Mouse (Mus musculus) limb, embryonic 13.5 days (tissue): ENCODE data around the gene Slc7a4. TPM values are rescaled to one million over a fixed set of nuclear protein-coding genes. Genes with fewer than 3 reads are reported as not detected.
"Not testable (repeated sequence)": the region's sequence is repeated elsewhere in the genome, so short reads cannot be mapped to it uniquely, and the experiment has no call there.

Source experiments
- ATAC-seq: fragments of 200-750 bp; cut with Nextera tagmentation; 2 replicates; pipeline ENCODE4 v1.8.0; 2017; ENCODE audit warnings: low read depth, moderate number of reproducible peaks, moderate TSS enrichment; ENCODE audit not compliant: low FRiP score
- H3K27ac ChIP-seq: fragments of 300-500 bp; sonication (generic); 2 replicates; pipeline ENCODE4 v1.5.1; 2015; ENCODE audit warnings: inconsistent platforms, mild to moderate bottlenecking, moderate library complexity
- H3K27me3 ChIP-seq: fragments of 300-500 bp; sonication (generic); 2 replicates; pipeline ENCODE4 v1.6.1; 2015; ENCODE audit warnings: mild to moderate bottlenecking, inconsistent platforms
- H3K36me3 ChIP-seq: fragments of 300-500 bp; sonication (generic); 2 replicates; pipeline ENCODE4 v1.6.1; 2015; ENCODE audit warnings: inconsistent platforms, mild to moderate bottlenecking, moderate library complexity
- H3K4me1 ChIP-seq: fragments of 300-500 bp; sonication (generic); 2 replicates; pipeline ENCODE4 v1.6.1; 2015; ENCODE audit warnings: inconsistent platforms
- H3K4me2 ChIP-seq: fragments of 300-500 bp; sonication (generic); replicated peaks from 2 replicates; pipeline ENCODE4 v1.6.1; 2015; ENCODE audit warnings: inconsistent platforms, mild to moderate bottlenecking, moderate library complexity
- H3K4me3 ChIP-seq: fragments of 300-500 bp; sonication (generic); 2 replicates; pipeline ENCODE4 v1.5.1; 2015; ENCODE audit warnings: moderate library complexity, mild to moderate bottlenecking, inconsistent platforms
- H3K9ac ChIP-seq: fragments of 300-500 bp; sonication (generic); 2 replicates; pipeline ENCODE4 v1.6.1; 2015; ENCODE audit warnings: mild to moderate bottlenecking, inconsistent platforms
- H3K9me3 ChIP-seq: fragments of 300-500 bp; sonication (generic); 2 replicates; pipeline ENCODE4 v1.6.1; 2016; ENCODE audit warnings: inconsistent platforms
- WGBS: fragments of 180-500 bp; shearing (Covaris S2); methylation state at CpG from one replicate; pipeline ENCODE4 v1.1.7; 2015; 5-methylcytosine and 5-hydroxymethylcytosine counted together
- polyA plus RNA-seq: library from polyadenylated mRNA; unstranded; fragments of >200 nt; fragmentation: Nextera tagmentation; extraction: Ambion mirVana; gene quantifications from 2 replicates; pipeline ENCODE4 v1.2.1, GENCODE M21; 2015

Slc7a4 gene
- polyA plus RNA-seq, 1 experiment from 2014 or later = 5.7 TPM

DNA sequence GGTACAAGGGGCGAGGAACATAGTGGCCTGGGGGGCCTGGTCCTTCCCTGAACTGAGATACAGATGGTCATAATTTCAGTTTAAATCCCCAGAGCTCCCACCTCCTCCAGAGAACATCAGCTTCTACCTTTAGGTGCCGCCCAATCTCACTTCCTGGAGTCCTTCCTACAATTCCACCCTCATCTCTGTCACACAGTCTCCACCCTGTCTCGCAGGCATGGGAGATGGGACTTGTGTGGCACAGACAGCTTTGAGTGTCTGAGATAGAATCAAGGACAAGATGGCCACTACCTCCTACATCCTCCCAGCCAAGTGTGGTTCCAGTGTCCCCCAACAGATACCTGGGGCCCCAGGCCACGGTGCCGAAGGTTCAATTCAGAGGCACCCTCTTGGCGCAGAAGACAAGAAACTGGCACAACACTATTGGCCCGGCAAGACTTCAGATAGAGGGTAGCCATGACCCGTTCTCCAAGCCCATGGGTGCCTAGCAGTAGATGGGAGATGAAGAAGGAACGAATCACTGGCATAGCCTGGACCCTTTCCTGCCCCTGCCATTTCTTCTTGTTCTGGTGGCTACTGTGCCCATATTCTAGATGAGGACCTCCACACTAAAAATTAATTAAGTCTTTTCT lies 23.5 kb downstream of the Slc7a4 start:
- H3K4me2 ChIP-seq = no peak overlapping the region
- ATAC-seq = no peak
- H3K27ac ChIP-seq = no peak overlapping the region
- H3K9ac ChIP-seq = no peak overlapping the region
- 68% methylated on average over 9 of the region's 9 CpGs for WGBS
- peaks cover 33% of the 10 kb centered on the region for H3K27me3 ChIP-seq
- peaks cover 44% of the 10 kb centered on the region for H3K4me1 ChIP-seq
- H3K4me3 ChIP-seq = no peak overlapping the region
- no peaks in the 10 kb centered on the region for H3K9me3 ChIP-seq
- H3K36me3 ChIP-seq = no peaks in the 10 kb centered on the region

DNA sequence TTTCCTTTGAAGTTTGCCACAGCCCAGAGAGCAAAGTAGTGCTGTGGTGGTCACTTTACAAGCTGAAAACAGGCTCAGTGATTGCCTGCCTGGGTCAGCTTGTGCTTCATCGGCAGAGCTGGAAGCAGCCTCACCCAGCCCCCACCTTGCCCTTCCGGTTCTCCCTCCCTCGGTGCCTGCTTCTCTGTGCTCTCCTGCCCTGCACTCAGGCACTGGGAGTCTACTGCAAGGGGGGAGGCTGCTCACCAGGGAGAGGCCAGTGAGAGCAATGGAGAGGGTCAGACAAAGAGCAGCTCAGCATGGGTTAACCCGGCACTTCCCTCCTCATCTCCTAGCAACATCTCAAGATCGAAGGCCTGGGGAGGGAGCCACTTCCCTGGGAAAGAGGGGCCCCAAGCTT lies 24.2 kb downstream of the Slc7a4 start:
- no peak overlapping the region for H3K27ac ChIP-seq
- no peak for ATAC-seq

DNA sequence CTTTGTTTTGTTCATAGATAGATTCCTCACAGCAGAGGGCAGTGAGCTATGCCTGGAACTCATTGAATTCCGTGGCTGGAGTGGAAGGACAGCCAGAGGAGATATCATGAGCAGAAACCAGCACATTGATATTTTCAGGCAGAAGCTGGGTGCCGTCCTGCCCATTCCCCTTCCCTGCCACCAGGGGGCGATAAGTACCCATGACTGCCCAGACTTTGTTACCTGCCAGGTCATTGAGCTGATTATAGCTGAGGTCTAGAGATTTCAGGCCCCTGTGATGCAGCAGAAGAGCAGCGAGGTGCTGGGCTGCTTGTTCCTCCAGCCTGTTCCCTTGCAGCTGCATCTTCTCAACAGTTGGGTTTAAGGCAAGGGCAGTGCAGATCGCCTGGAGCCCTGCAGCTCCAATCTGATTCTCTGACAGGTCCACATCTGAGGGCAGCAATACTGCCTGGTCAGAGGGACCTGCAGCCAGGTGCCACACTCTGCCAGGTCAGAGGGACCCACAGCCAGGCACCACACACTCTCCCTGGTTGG lies 25.0 kb downstream of the Slc7a4 start:
- H3K27me3 ChIP-seq = peaks cover 21% of the 10 kb centered on the region
- no peaks in the 10 kb centered on the region for H3K9me3 ChIP-seq
- WGBS = 1% methylated on average over 5 of the region's 5 CpGs
- H3K9ac ChIP-seq = 0 out of 2 replicates have a peak overlapping the region, but pooled peaks have one; percentile 4
- H3K4me1 ChIP-seq = peaks cover 59% of the 10 kb centered on the region
- no peak overlapping the region for H3K27ac ChIP-seq
- no peak overlapping the region for H3K4me3 ChIP-seq
- ATAC-seq = no peak
- H3K4me2 ChIP-seq = 0 out of 2 replicates have a peak overlapping the region, but pooled peaks have one; percentile 2
- H3K36me3 ChIP-seq = no peaks in the 10 kb centered on the region

More for the DNA sequence above, 24.2 kb downstream of the Slc7a4 start:
- H3K36me3 ChIP-seq = no peaks in the 10 kb centered on the region
- peak overlapping the region; percentile 28; the same call in 1 of the 2 replicates for H3K4me2 ChIP-seq
- peaks cover 27% of the 10 kb centered on the region for H3K27me3 ChIP-seq
- H3K4me1 ChIP-seq = peaks cover 51% of the 10 kb centered on the region
- H3K9ac ChIP-seq = no peak overlapping the region
- 2% methylated on average over 5 of the region's 5 CpGs for WGBS
- no peaks in the 10 kb centered on the region for H3K9me3 ChIP-seq
- H3K4me3 ChIP-seq = no peak overlapping the region

DNA sequence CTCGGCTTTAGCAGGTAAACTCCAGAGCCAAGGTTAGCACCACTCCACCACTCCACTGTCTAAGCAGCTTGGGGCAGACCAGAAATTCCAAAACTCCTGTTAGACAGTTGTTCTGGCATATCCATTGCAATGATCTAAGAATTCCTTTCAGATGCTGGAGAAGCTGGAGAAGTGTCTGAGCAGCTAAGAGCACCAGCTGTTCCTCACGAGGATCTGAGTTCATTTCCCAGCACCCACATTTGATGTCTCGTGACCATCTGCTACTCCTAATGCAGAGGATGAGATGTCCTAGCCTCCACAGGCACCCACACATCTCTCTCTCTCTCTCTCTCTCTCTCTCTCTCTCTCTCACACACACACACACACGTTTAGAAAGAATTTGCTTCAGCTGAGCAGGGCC lies 26.1 kb downstream of the Slc7a4 start:
- H3K4me2 ChIP-seq = no peak overlapping the region
- H3K9ac ChIP-seq = no peak overlapping the region
- no peak overlapping the region for H3K4me3 ChIP-seq
- ATAC-seq = no peak
- H3K27me3 ChIP-seq = peaks cover 10% of the 10 kb centered on the region
- no peak overlapping the region for H3K27ac ChIP-seq
- H3K36me3 ChIP-seq = no peaks in the 10 kb centered on the region
- H3K4me1 ChIP-seq = peaks cover 52% of the 10 kb centered on the region
- no peaks in the 10 kb centered on the region for H3K9me3 ChIP-seq
- 53% methylated on average over 4 of the region's 4 CpGs for WGBS

DNA sequence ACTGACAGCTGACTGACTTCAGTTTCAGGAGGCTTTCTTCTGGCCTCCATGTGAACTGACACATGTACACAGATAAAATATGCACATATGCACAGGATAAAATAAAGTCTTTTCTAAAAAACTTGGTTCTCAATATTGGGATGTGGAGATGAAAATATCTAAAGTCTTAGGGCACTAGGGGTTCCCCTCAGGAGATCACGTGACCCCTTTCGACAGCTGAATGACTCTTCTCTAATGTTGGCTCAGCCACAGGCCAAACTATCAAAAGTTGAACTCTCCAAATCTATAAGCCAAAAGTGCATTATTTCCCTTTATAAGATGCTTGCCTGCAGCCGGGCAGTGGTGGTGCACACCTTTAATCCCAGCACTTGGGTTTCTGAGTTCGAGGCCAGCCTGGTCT lies 26.8 kb downstream of the Slc7a4 start:
- WGBS = 80% methylated on average over 4 of the region's 4 CpGs
- no peaks in the 10 kb centered on the region for H3K36me3 ChIP-seq
- no peak overlapping the region for H3K4me2 ChIP-seq
- no peak overlapping the region for H3K4me3 ChIP-seq
- H3K9ac ChIP-seq = no peak overlapping the region
- peaks cover 45% of the 10 kb centered on the region for H3K4me1 ChIP-seq
- H3K27me3 ChIP-seq = peaks cover 10% of the 10 kb centered on the region
- H3K9me3 ChIP-seq = no peaks in the 10 kb centered on the region
- no peak overlapping the region for H3K27ac ChIP-seq
- ATAC-seq = no peak

DNA sequence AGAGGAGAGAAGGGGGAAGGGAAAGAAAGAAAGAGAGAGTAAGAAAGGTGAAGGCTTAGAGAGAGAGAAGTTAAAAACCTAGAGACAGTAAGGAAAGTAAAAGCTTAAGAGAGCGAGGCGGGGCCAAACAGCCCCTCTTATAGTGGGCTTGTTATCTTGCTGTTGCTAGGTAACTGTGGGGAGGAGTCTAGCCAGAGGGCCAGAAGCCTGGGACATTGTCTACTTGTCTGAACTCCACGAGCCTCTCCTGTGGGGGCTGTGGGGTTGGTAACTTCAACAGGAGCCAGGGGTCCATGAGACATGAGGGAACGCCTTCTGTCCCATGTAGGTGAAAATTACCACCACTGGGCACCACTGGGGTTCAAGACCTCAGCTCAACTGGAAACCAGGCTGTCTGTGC lies 28.3 kb downstream of the Slc7a4 start:
- 28% methylated on average over 4 of the region's 4 CpGs for WGBS
- H3K36me3 ChIP-seq, H3K9ac ChIP-seq, H3K27me3 ChIP-seq, H3K4me3 ChIP-seq, H3K9me3 ChIP-seq: not testable (repeated sequence)
- ATAC-seq = 0 out of 2 replicates have a peak, but pooled peaks have one; percentile 28
- Histone ChIP-seq H3K27ac (peak overlapping the region; percentile 78; the same call in 1 of the 2 replicates), H3K4me2 (peak overlapping the region; percentile 54), H3K4me1 (peaks cover 36% of the 10 kb centered on the region)

DNA sequence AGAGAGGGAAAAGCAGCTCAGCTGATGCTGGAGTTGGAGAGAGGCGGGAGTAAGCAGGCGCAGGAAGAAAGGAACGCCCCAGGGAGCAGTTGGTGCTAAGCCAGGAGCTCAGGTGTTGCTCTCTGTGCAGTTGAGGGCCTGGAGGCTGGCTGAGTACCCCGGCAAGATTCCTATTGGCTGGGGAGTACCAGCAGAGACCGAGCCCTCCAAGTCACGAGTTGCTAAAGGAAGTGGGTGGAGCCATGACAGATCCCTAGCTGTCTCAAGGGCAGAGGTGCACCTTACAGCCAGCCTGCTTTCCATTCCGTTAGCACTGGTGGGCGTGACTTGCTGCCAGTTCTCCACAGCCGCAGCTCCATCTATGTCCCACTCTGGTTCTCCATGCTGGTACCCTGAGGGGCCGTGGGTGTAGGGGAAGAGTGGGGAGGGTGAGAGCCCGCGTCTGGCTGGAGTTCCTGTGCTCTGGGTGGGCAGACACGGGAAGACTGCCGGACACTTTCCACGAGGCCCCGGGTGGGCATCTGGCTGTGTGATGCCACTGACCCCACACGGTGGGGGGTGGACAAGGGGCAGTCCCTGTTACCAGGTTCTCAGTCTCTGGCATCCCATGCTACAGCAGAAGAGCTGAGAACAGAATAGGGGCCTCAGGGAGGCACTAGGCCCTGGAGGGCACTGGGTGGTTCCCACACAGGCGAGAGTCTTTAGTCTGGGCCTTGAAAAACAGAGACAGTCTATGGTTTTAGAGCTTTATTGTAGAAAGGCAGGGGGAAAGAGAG lies 28.9 kb downstream of the Slc7a4 start:
- H3K4me2 ChIP-seq = peak overlapping the region; percentile 54
- H3K9me3 ChIP-seq = no peaks in the 10 kb centered on the region
- H3K36me3 ChIP-seq = no peaks in the 10 kb centered on the region
- H3K27me3 ChIP-seq = no peaks in the 10 kb centered on the region; the same call in 1 of the 2 replicates
- peak overlapping the region; percentile 78 for H3K27ac ChIP-seq
- H3K4me1 ChIP-seq = peaks cover 32% of the 10 kb centered on the region
- peak; percentile 93 for ATAC-seq
- peak overlapping the region; percentile 48; the same call in 1 of the 2 replicates for H3K9ac ChIP-seq
- peak overlapping the region; percentile 22 for H3K4me3 ChIP-seq
- 9% methylated on average over 18 of the region's 18 CpGs for WGBS

DNA sequence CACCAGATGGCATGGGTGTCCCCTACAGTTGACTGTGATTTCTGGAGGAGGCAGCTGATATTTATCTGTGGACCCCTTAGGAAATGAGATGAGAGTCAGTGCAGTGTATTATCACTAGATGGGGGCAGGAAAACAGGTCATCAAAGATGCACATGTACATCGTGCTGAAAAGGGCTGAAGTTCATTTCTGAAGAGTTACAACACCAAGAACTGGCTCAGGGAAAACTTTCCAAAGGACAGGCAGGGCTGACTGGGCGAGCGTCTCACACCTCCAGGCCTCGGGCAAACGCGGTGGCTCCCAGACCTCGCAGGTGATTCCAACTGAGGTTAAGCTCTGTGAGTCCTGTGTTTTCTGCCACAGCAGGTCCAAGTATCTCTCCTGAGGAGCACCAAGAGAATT lies 30.2 kb downstream of the Slc7a4 start:
- Histone ChIP-seq H3K27ac (no peak overlapping the region), H3K9me3 (0 out of 2 replicates have a peak, but pooled peaks cover under 1% of the 10 kb centered on the region), H3K9ac (no peak overlapping the region), H3K27me3 (no peaks in the 10 kb centered on the region; the same call in 1 of the 2 replicates), H3K4me3 (no peak overlapping the region), H3K4me2 (no peak overlapping the region), H3K4me1 (peaks cover 21% of the 10 kb centered on the region), H3K36me3 (no peaks in the 10 kb centered on the region)
- no peak for ATAC-seq
- whole genome bisulfite sequencing = 75% methylated on average over 7 of the region's 7 CpGs

DNA sequence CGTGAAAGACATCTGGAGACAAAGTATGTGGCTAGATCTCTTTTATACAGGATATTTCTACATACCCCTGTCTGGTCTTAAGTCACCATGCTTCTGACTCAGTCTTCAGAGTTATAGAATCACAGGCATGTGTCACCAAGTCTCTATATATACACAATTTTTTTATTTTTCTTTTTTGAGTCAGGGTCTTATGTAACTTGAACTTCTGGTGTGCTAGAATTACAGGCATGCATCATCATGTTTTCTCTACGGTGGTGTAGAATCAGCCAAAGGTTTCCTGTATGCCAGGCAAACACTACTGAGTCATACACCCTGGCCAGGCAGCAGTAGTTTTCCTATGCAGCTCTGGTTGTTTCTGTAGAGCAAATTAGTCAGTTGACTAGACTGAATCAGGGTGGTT lies 40.4 kb downstream of the Slc7a4 start:
- Histone ChIP-seq H3K4me1 (no peaks in the 10 kb centered on the region), H3K36me3 (no peaks in the 10 kb centered on the region), H3K4me3 (no peak overlapping the region), H3K4me2 (no peak overlapping the region), H3K27ac (no peak overlapping the region), H3K27me3 (peaks cover 9% of the 10 kb centered on the region), H3K9me3 (0 out of 2 replicates have a peak, but pooled peaks cover 1% of the 10 kb centered on the region), H3K9ac (no peak overlapping the region)
- ATAC-seq = no peak
- WGBS = 63% methylated on average over 2 of the region's 2 CpGs

DNA sequence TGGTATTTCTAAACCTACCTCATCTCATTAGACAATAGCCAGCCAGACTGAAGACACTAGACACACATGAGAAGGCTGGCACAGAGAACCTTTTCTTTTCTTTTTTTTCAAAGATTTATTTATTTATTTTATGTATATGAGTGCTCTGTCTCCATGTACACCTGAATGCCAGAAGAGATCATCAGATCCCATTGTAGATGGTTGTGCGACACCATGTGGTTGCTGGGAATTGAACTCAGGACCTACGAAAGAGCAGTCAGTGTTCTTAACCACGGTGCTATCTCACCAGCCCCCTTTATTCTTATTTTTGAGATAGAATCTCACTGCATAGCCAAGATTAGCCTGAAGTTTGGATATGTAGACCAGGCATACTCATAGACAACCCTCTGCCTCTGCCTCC lies 46.4 kb downstream of the Slc7a4 start:
- no peak overlapping the region for H3K4me2 ChIP-seq
- no peak for ATAC-seq
- H3K27ac ChIP-seq = no peak overlapping the region
- H3K4me1 ChIP-seq = peaks cover 7% of the 10 kb centered on the region
- H3K36me3 ChIP-seq = no peaks in the 10 kb centered on the region
- H3K27me3 ChIP-seq = peaks cover 9% of the 10 kb centered on the region
- H3K9ac ChIP-seq = no peak overlapping the region
- no peaks in the 10 kb centered on the region for H3K9me3 ChIP-seq
- no peak overlapping the region for H3K4me3 ChIP-seq
- WGBS = 93% methylated on average over 3 of the region's 3 CpGs

DNA sequence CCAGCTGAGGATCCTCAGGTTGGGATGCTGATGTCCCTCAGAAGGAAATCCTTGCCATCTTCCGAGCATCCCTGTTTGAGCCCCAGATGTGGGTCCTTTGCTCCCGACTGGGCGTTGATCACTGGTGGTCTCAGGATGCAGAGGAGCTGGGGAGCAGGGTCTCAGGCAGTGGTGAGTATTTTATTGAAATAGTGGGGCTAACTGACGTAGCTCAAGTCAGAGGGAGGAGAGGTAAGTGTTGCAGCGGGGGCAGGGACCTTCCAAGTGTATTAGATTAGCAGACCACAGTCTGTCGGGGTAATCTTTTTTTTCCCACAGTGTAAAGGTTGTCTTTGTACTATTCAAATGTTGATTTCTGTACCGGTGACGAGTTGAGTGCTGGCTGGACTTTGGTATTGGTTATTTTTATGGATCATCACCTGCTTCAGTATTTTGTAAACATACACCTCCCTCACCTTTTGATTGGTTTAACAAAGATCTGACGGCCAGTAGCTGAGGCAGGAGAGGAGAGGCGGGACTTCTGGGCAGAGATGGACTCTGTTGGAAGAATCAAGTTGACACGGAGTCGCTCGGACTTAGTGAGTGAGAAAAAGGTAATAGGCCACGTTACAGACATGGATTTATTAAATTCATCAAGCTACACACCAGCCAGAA lies 50.2 kb downstream of the Slc7a4 start:
- Histone ChIP-seq H3K4me1 (peaks cover 20% of the 10 kb centered on the region), H3K9ac (no peak overlapping the region), H3K9me3 (no peaks in the 10 kb centered on the region), H3K4me3 (no peak overlapping the region), H3K27ac (no peak overlapping the region), H3K27me3 (no peaks in the 10 kb centered on the region), H3K36me3 (peaks cover 13% of the 10 kb centered on the region), H3K4me2 (no peak overlapping the region)
- no peak for ATAC-seq
- WGBS = 70% methylated on average over 14 of the region's 14 CpGs

DNA sequence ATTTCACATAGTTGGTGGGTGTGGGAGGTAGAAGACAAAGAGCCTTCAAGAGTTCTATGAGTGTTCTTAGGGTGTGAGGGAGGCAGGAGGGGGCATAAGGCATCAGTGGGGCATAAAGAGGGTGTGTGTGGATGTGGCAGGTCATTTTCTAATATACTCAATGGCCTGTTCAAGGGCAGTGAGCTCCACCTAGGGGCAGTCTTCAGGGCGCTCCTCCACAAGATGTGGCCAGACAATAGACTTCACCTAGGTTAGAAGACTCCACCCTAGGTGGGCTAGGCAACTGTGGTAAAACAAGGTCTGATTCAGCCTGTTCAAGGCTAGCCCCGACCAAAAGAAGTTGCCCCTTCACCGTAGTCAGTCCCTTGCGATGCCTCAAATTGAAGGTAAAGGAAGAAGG lies 50.7 kb downstream of the Slc7a4 start:
- WGBS = 58% methylated on average over 4 of the region's 4 CpGs
- H3K27ac ChIP-seq = no peak overlapping the region
- no peaks in the 10 kb centered on the region for H3K27me3 ChIP-seq
- peak overlapping the region; percentile 93; the same call in 1 of the 2 replicates for H3K4me2 ChIP-seq
- H3K36me3 ChIP-seq = peaks cover 18% of the 10 kb centered on the region
- ATAC-seq = no peak
- H3K9ac ChIP-seq = no peak overlapping the region
- no peak overlapping the region for H3K4me3 ChIP-seq
- no peaks in the 10 kb centered on the region for H3K9me3 ChIP-seq
- peaks cover 20% of the 10 kb centered on the region for H3K4me1 ChIP-seq
